Mouse (Mus musculus) common myeloid progenitor, adult 5-6 weeks (primary cell): ENCODE data around the gene Gm27179. TPM values are rescaled to one million over a fixed set of nuclear protein-coding genes. Genes with fewer than 3 reads are reported as not detected.
"Not testable (repeated sequence)": the region's sequence is repeated elsewhere in the genome, so short reads cannot be mapped to it uniquely, and the experiment has no call there.

Experiments used
- ATAC-seq: replicated peaks from 2 replicates; pipeline ENCODE4 v1.8.0; 2016; ENCODE audit warnings: low read depth, mild to moderate bottlenecking, moderate TSS enrichment, inconsistent platforms; ENCODE audit not compliant: poor library complexity, severe bottlenecking
- total RNA-seq: library from RNA; stranded (forward); fragments of 200-1000, 187-1606 nt; gene quantifications from 2 replicates; pipeline ENCODE4 v1.2.3, GENCODE M21; 2017

The Gm27179 gene
- total RNA-seq, result 0.29 TPM in 1 of 2 replicates, not detected in the other

GRCm38 (mm10) chr14:69512449-69512848 is at the start of gene Gm27179:
TSS of gene Gm27179 (minus strand) at chr14:69512549.
- not testable (repeated sequence) for ATAC-seq

DNA sequence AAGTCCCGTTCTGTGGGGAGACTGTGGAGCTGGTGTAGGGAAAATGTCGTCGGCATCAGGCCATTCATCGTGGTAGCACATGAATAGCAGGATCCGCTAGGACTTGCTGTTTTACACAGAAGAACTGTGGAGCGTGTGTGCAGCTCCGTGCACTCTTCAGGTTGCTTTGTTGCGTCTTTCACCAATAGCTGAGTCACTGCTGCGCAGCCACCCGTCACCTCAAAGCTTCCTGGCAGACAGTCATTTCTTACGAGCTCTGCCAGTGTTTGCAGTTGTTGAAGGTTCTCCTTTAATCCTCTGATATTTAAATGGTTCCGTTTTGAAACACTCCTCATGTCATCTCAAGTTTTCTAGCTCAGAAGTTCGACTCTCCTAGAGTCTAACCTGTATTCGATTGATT is 45.2 kb upstream of the Gm27179 start:
- ATAC-seq, result peak; percentile 49

DNA sequence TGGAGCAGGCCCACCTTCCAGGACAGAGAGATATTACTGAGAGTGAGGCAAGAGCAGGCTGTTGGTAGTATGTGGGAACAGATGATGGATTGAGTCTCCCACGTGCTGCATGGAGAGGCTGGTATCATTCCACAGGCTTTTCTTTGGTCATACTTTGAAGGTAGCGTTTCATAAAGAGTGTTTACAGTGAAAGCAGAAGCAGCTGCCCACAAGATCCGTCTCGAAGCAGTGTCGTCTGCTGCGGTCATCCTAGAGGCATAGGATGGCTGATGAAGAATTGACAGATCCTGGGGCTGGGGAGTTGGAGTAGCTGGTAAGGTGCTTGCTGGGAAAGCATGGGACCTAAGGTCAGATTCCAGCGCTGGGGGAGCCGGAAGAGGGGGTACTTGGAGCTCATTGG is 44.5 kb upstream of the Gm27179 start:
- ATAC-seq, result peak; percentile 46

DNA sequence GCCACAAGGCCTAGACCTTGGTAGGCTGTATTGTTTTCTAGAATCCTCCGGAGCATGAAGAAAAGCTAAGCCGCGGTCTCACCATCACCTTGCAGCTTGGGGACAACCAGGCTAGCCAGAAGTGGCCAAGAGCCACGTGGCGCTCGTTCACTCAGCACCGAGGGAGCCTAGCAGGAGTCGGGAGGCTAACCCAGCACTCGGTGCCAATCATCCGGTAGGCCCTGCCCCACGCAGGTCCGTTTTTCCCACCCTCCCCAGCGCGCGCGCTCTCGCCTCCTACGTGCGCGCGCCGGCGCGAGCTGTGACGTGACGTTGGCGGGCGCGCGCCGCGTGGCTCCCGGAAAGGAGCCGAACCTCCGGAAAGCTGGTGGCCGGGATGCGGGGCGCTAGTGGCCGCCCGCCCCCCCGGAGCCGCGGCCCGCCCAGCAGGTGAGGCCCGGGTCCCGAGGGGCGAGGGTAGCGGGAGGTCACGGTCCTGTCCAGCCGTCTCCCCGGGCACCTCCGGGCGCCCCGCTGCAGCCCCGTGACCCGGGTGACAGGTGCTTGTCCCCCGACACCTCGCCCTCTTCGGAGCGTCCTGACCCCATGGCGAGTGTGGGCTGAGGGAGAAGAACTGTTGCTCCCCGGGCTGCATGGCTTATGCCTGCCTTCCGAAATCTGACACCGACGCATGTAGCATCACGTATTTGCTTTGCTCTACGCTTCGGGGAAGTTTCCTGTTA is 42.9 kb upstream of the Gm27179 start, which contains the start of gene Entpd4b:
Gene Entpd4b (plus strand): TSS at position 315 of the 722 bp plus-strand sequence.
- peak; percentile 76 for ATAC-seq

- ATAC-seq, result peak; percentile 30; the same call in 1 of the 2 replicates
Measured at GRCm38 (mm10) chr14:69547310-69547709, 35.0 kb upstream of the Gm27179 start.

DNA sequence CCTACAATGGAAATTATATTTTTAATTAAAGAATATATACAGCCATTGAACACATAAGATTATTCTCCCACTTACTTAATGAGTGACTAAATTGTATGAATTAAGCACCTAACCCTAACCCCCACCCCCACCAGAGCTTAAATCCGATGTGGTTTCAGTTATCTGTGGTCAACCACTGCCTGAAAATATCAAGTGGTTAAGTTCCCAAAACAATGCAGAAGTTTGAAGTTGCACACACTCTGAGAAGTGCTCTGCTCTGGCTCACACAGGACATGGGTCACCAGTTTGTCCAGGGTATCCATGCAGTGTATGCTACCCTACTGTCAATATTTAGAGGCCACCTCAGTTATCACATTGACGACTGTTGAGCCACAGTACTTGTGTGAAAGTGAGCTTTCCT is 32.7 kb upstream of the Gm27179 start:
- ATAC-seq, result peak; percentile 58

GRCm38 (mm10) chr14:69544033-69544432 is 31.7 kb upstream of the Gm27179 start:
- 0 out of 2 replicates have a peak, but pooled peaks have one; percentile 34 for ATAC-seq

GRCm38 (mm10) chr14:69542695-69543094 is 30.3 kb upstream of the Gm27179 start:
- peak; percentile 53 for ATAC-seq

DNA sequence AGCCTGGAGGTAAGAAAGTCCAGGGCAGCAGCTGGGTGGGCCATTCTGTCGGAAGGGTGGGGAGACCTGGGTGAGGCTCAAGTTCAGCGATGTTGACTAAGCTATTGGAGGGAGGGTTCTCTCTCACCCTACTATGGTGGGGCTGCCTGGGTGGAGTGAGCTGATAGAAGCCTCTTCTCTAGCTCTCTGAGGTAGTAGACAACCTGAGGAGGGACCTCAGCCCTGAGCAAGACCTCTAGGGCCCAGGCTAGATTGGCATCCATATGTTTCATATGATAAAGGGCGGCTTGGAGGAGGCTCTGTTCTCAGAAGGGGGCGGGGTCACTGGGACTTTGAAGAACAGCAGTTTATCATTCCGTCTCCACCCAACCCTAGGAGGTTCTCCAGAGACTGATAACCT is 27.8 kb upstream of the Gm27179 start:
- ATAC-seq, result peak; percentile 59

DNA sequence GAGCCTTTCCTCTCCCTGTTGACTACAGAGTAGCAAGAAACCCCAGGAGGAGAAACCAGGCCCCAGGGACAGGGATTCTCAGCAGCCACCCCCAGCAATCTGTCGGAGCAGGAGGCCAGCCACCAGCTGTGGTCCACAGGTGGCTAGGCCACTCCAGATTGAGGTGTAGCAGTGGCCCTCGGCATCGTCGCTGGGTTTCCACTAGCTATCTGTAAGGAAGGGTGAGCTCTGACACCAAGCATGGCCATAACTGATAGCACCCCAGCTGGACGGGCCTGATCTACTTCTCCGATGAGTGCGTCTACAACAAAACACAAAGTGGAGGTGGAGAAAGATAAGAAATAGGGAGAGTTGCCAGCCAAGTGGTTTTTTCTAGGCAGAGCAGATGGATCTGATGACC is 24.2 kb upstream of the Gm27179 start:
- ATAC-seq, result peak; percentile 77

DNA sequence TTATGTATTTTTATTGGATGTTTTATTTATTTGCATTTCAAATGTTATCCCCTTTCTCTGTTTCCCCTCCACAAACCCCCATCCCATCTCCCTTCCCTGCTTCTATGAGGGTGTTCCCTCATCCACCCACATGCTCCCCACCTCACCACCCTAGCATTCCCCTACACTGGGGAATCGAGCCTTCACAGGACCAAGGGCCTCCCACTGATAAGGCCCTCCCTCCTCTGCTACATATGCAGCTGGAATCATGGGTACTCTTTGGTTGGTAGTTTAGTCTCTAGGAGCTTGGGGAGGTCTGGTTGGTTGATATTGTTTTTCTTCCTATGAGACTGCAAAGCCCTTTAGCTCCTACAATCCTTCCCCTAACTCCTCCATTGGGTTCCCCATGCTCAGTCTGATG is 13.9 kb upstream of the Gm27179 start:
- not testable (repeated sequence) for ATAC-seq

GRCm38 (mm10) chr14:69523001-69523400 is 10.7 kb upstream of the Gm27179 start:
- ATAC-seq, result peak; percentile 77

GRCm38 (mm10) chr14:69520810-69521209 is 8.5 kb upstream of the Gm27179 start:
- not testable (repeated sequence) for ATAC-seq

DNA sequence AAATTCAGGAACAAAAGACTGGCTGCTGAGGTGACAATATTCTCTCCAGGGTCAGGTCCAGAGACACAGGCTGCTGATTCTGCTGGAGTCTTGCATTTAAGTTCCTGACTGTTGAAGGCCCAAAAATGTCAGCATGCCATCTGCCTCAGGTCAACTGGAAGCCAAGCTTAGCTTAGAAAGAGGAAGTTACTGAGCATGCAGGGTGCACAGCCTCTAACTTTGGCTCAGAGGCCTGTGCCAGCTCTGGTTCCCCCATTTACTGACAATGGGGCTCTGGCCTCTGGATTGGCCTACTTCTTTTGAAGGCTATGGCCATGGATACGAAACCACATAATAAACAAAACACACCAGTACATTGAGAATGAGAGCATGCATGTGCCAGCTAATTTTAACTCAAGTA is 5.3 kb downstream of the Gm27179 start:
- ATAC-seq, result peak; percentile 40

DNA sequence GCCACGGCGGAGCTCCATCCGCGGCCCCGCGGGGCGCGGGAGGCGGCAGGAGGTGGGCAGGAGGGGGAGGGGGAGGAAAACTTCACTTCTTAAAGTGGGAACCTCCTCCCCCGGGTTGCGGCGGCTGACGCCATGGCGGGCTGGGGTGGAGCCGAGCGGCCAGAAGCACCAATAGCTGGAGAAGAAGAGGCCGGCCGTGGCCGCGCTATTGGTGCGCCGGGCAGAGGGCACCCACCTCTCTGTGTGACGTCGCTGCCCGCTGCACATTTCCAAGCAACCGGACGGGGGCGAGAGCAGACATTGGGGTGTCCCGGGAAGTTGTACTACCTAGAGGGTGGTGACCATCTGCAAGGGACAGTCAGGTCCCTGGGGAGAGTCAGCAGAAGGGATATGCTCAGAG is 9.2 kb downstream of the Gm27179 start, which contains the start of gene Gm16867:
Gene Gm16867 (minus strand): TSS at position 189 of the 400 bp plus-strand sequence.
- ATAC-seq, result peak; percentile 82

GRCm38 (mm10) chr14:69502440-69503150 is 9.8 kb downstream of the Gm27179 start:
- ATAC-seq, result peak; percentile 24

- not testable (repeated sequence) for ATAC-seq
Measured at GRCm38 (mm10) chr14:69496259-69496658, 16.1 kb downstream of the Gm27179 start.

- ATAC-seq, result not testable (repeated sequence)
Measured at GRCm38 (mm10) chr14:69494946-69495345, 17.4 kb downstream of the Gm27179 start.

GRCm38 (mm10) chr14:69494522-69494921 is 17.8 kb downstream of the Gm27179 start:
- ATAC-seq, result not testable (repeated sequence)

GRCm38 (mm10) chr14:69488001-69488400 is 24.3 kb downstream of the Gm27179 start:
- not testable (repeated sequence) for ATAC-seq
